8 mouse cellular contexts compared by ENCODE assay signal in the genomic region with DNA sequence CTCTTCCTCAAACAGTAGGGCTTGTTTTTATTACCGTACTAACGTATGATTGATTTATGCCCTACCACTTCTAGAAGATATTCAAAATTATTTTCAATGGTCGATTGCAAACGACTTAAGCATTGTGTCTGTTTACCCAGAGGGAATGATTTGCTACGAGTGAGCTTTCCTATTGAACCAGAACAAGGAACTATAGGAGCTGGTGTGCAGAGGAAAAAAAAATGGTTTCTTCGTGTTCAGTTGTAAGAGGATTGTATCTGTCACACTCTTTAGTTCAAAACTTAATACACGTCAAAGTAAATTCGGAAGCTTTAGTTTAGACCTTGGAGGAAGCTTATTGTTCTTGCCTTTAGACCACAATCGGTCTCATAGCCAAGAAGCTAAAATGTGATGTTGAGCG. TPM values are rescaled to one million over a fixed set of nuclear protein-coding genes. Genes with fewer than 3 reads are reported as not detected.
A peak's percentile ranks its signal among the peaks of the same experiment; 100 is the strongest.
DNase-seq lines count a peak whose midpoint lies in the region; ATAC-seq and TF ChIP-seq lines count a peak whose summit lies in the region.

No protein-coding gene starts in this region.

- no peak for TF ChIP-seq POLR2A in CH12.LX (IDR thresholded peaks at IDR 0.05; ENCODE audit: low read depth, low read length)

- in situ Hi-C loops in CH12.LX (cut with MboI; ENCODE audit: low pct_ligation_motif_present, low pct_unique_long_range_greater_than_20kb, low sequenced_read_pairs): no loop called here

- 25% methylated on average over 10 of the region's 10 CpGs for WGBS in forebrain, embryonic 13.5 days
- 13% methylated on average over 10 of the region's 10 CpGs for WGBS in liver, embryonic 15.5 days (ENCODE audit: insufficient replicate concordance)

- TF ChIP-seq RAD21 in CH12.LX (IDR thresholded peaks at IDR 0.05; ENCODE audit: low read depth, low read length): no peak

- peak; percentile 57 for DNase-seq in embryo, embryonic 10.5 days (ENCODE audit: low spot score)
- DNase-seq in embryo, embryonic 9.5 days (ENCODE audit: extremely low spot score): no peak
- no peak for DNase-seq in CH12.LX (ENCODE audit: extremely low read depth)
- DNase-seq in urinary bladder, postnatal 4 days (ENCODE audit: low spot score in 2 of 2): no peak
- DNase-seq in adrenal gland, postnatal 10 days: no peak
- no peak for DNase-seq in adrenal gland, adult 18-20 months (ENCODE audit: low spot score in 2 of 2)

- H3K79me2 ChIP-seq in CH12.LX (replicated peaks; ENCODE audit: control insufficient read depth, extremely low read depth, insufficient read depth, poor library complexity, severe bottlenecking): peaks cover 32% of the 10 kb centered on the region

- no peak for TF ChIP-seq CTCF in CH12.LX (conservative IDR thresholded peaks at IDR 0.05 in 1 of 2, IDR thresholded peaks at IDR 0.05 in 1 of 2; ENCODE audit: low read depth in 2 of 2, low read length in 2 of 2)

- dilution Hi-C loops in CH12.LX (cut with MboI; ENCODE audit: extremely low pct_ligation_motif_present, extremely low pct_unique_long_range_greater_than_20kb, low sequenced_read_pairs): no loop called here

- no peaks in the 10 kb centered on the region for H3K9me3 ChIP-seq in CH12.LX (replicated peaks; ENCODE audit: low read length)
- H3K9me3 ChIP-seq in forebrain, embryonic 13.5 days (replicated peaks): no peaks in the 10 kb centered on the region
- no peaks in the 10 kb centered on the region for H3K9me3 ChIP-seq in liver, embryonic 15.5 days (replicated peaks)

- H3K27me3 ChIP-seq in CH12.LX (replicated peaks): no peaks in the 10 kb centered on the region
- no peaks in the 10 kb centered on the region for H3K27me3 ChIP-seq in forebrain, embryonic 13.5 days
- no peaks in the 10 kb centered on the region for H3K27me3 ChIP-seq in liver, embryonic 15.5 days

- peaks cover 0 to 9% of the 10 kb centered on the region in 2 experiments for H3K36me3 ChIP-seq in CH12.LX (replicated peaks in 1 of 2; ENCODE audit: control insufficient read depth in 1 of 2, insufficient read depth in 1 of 2, low read length in 1 of 2)
- no peaks in the 10 kb centered on the region for H3K36me3 ChIP-seq in forebrain, embryonic 13.5 days (ENCODE audit: poor library complexity, severe bottlenecking)
- H3K36me3 ChIP-seq in liver, embryonic 15.5 days (replicated peaks): no peaks in the 10 kb centered on the region

- H3K27ac ChIP-seq in CH12.LX (ENCODE audit: insufficient read depth, low read depth): no peak overlapping the region
- peak overlapping the region; percentile 80 for H3K27ac ChIP-seq in forebrain, embryonic 13.5 days
- peak overlapping the region; percentile 83 for H3K27ac ChIP-seq in liver, embryonic 15.5 days (replicated peaks)

- H3K4me3 ChIP-seq in CH12.LX (replicated peaks in 1 of 3; ENCODE audit: low read depth in 2 of 3, low read length in 2 of 3, poor library complexity in 1 of 3): peak overlapping the region; percentile 81 to 85 (median 83)
- H3K4me3 ChIP-seq in forebrain, embryonic 13.5 days: peak overlapping the region; percentile 76
- H3K4me3 ChIP-seq in liver, embryonic 15.5 days (replicated peaks): peak overlapping the region; percentile 89

- peak overlapping the region; percentile 99 for H3K4me2 ChIP-seq in CH12.LX (ENCODE audit: insufficient read depth, low read depth, poor library complexity, severe bottlenecking)
- peak overlapping the region; percentile 55 for H3K4me2 ChIP-seq in forebrain, embryonic 13.5 days
- H3K4me2 ChIP-seq in liver, embryonic 15.5 days: peak overlapping the region; percentile 71

- ATAC-seq in forebrain, embryonic 13.5 days: peak; percentile 9; the same call in 1 of the 2 replicates
- no peak for ATAC-seq in liver, embryonic 15.5 days (ENCODE audit: insufficient read depth)

- H3K4me1 ChIP-seq in CH12.LX (ENCODE audit: control insufficient read depth in 1 of 2, insufficient read depth in 2 of 2): peaks cover 0 to 23% of the 10 kb centered on the region in 2 experiments; a peak in 2 of 4 replicates
- H3K4me1 ChIP-seq in forebrain, embryonic 13.5 days: peaks cover 27% of the 10 kb centered on the region
- H3K4me1 ChIP-seq in liver, embryonic 15.5 days (replicated peaks): peaks cover 33% of the 10 kb centered on the region

- TF ChIP-seq EP300 in CH12.LX (IDR thresholded peaks at IDR 0.05; ENCODE audit: low read length): no peak

- peak overlapping the region; percentile 93 for H3K9ac ChIP-seq in CH12.LX (ENCODE audit: insufficient read depth, low read depth)
- H3K9ac ChIP-seq in forebrain, embryonic 13.5 days: peak overlapping the region; percentile 66
- peak overlapping the region; percentile 64 for H3K9ac ChIP-seq in liver, embryonic 15.5 days

TF ChIP-seq in CH12.LX, 34 proteins besides CTCF, POLR2A, EP300 and RAD21:
- TF ChIP-seq E2F4 (IDR thresholded peaks at IDR 0.05; ENCODE audit: insufficient replicate concordance, low read depth, low read length) (no peak), MXI1 (IDR thresholded peaks at IDR 0.05; ENCODE audit: low read depth, low read length) (0 out of 2 replicates have a peak, but pooled peaks have one; percentile 21), ZNF384 (IDR thresholded peaks at IDR 0.05; ENCODE audit: low read depth, low read length) (peak; percentile 61)

RNA-seq across cellular contexts. Expression of a gene that starts 28.4 kb away (rescaled TPM):
- total RNA-seq in CH12.LX (2012; rRNA removed) (40.3 and 43.4 TPM in 2 replicates), CH12.LX (2014; rRNA removed) (40.0 and 43.5 TPM in 2 replicates)
- 27.5 and 29.8 TPM in 2 replicates for polyA plus RNA-seq in CH12.LX (2012; ENCODE audit: insufficient read length, low read depth)
- 38.3 and 43.1 TPM in 2 replicates for polyA plus RNA-seq in forebrain, embryonic 13.5 days (2015; fragmentation: Nextera tagmentation; extraction: Ambion mirVana)
- polyA plus RNA-seq in liver, embryonic 15.5 days (2015; fragmentation: Nextera tagmentation; extraction: Ambion mirVana): 36.5 and 38.5 TPM in 2 replicates
- 100 to 1,000 TPM; 204 to 214 TPM for total RNA-seq in adrenal gland, postnatal 10 days (2021)
- total RNA-seq in adrenal gland, adult 18-20 months (2021): 100 to 1,000 TPM; 191 to 229 TPM

RNA-seq across cellular contexts. Expression of a gene that starts 58.5 kb away (rescaled TPM):
- total RNA-seq in CH12.LX (2012; rRNA removed): not detected in 2 replicates
- not detected in 2 replicates for total RNA-seq in CH12.LX (2014; rRNA removed)
- not detected in 2 replicates for polyA plus RNA-seq in CH12.LX (2012; ENCODE audit: insufficient read length, low read depth)
- 1.1 and 2.0 TPM in 2 replicates for polyA plus RNA-seq in forebrain, embryonic 13.5 days (2015; fragmentation: Nextera tagmentation; extraction: Ambion mirVana)
- polyA plus RNA-seq in liver, embryonic 15.5 days (2015; fragmentation: Nextera tagmentation; extraction: Ambion mirVana): 0.15 TPM in 1 of 2 replicates, not detected in the other
- under 1 TPM in 1 of 2 experiments, not detected in 1; 0.12 TPM for total RNA-seq in adrenal gland, postnatal 10 days (2021)
- total RNA-seq in adrenal gland, adult 18-20 months (2021): under 1 TPM in 1 of 2 experiments, not detected in 1; 0.27 TPM

Comparison
In these comparisons a context has a peak if more than half of its experiments do, and no peak if none do; other contexts are left out.
1. RNA of a gene that starts 28.4 kb away (total RNA-seq): 191 to 229 TPM in adrenal gland, adult 18-20 months and 204 to 214 TPM in adrenal gland, postnatal 10 days; 40.0 to 43.5 TPM in CH12.LX; every median in the first group is over 4 times any median in the second.
2. Peak in every context shown above with its lines, with median percentiles within 50 percentile points of each other: H3K4me2 ChIP-seq, H3K4me3 ChIP-seq and H3K9ac ChIP-seq.